Mouse (Mus musculus): ENCODE measurements around the gene Tpbgl.

Tpbgl gene

DNA sequence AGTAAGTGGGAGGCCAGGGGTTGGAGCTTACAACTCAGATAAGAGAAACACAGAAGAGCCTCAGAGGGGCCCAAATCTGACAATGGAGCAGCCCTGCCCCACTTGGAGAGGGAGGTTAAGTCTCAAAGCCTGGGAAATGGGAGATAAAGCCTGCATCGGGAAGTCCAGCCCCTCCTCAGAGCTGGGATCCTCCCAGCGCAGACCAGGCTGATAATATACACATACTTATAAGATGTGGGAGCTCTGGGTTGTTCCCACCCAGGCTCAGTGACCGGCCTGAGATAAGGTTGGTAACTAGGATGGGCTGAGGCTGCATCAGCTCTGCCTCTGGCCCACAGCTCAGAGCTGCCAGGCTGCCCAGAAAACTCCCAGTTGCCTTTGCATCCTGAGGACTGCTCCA is 15.2 kb upstream of the Tpbgl start:
- no peak for DNase-seq (ENCODE audit: extremely low spot score, low read depth, low spot score)

DNA sequence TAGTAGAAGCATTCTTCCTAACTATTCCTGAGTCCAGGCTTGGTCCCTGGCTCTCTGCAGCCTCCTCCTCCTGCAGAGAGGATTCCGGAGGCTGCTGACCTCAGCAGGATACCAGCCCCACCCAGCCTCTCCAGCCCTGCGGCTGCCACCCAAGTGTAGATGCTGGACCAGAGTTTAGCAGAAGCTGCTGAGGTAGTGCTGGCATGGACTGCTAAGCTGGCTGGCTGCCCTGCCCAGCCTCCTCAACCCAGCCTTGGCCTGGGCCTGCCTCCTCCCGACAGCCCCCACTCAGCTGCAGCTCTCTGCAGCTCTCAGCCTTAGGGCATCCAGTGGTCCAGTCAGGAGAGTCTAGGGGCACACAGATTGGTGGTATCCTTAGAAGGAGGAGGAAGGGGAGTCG is 14.3 kb upstream of the Tpbgl start:
- DNase-seq (ENCODE audit: extremely low spot score, low read depth, low spot score), result no peak

GRCm38 (mm10) chr7:99633966-99634665 is 7.2 kb upstream of the Tpbgl start:
- DNase-seq (ENCODE audit: extremely low spot score, low read depth, low spot score), result no peak

GRCm38 (mm10) chr7:99632286-99632685 is 5.4 kb upstream of the Tpbgl start:
- DNase-seq (ENCODE audit: extremely low spot score, low read depth, low spot score), result no peak

- no peak for DNase-seq (ENCODE audit: extremely low spot score, low read depth, low spot score)
Measured at GRCm38 (mm10) chr7:99627366-99627765, 463 bp upstream of the Tpbgl start.

GRCm38 (mm10) chr7:99625722-99626375 is 1.1 kb downstream of the Tpbgl start:
- peak; percentile 37 for DNase-seq (ENCODE audit: extremely low spot score, low read depth, low spot score)

GRCm38 (mm10) chr7:99618860-99619259 is 8.0 kb downstream of the Tpbgl start:
- DNase-seq (ENCODE audit: extremely low spot score, low read depth, low spot score), result no peak

DNA sequence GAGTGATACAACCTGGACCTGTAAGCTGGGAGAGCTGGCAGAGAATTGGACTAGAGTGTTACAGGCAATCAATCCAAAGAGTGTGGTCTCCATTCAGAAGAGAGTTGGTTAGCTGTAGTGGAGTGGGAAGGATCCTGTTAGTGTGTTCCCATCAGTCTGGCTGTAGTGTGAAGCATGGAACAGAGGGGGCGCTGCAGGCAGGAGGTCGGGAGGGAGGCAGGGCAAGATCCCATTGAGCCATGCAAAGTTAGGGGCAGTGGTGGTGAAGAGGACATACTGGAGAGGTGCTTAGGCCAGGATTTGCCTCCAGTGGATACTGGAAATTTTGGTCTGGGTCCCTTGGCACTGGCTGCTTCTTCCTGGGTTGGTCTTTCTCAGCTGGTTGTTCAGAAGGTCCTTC is 8.6 kb downstream of the Tpbgl start:
- no peak for DNase-seq (ENCODE audit: extremely low spot score, low read depth, low spot score)

- no peak for DNase-seq (ENCODE audit: extremely low spot score, low read depth, low spot score)
Measured at GRCm38 (mm10) chr7:99607632-99608031, 19.3 kb downstream of the Tpbgl start.

GRCm38 (mm10) chr7:99606766-99607165 is 20.1 kb downstream of the Tpbgl start:
- DNase-seq (ENCODE audit: extremely low spot score, low read depth, low spot score), result no peak

DNA sequence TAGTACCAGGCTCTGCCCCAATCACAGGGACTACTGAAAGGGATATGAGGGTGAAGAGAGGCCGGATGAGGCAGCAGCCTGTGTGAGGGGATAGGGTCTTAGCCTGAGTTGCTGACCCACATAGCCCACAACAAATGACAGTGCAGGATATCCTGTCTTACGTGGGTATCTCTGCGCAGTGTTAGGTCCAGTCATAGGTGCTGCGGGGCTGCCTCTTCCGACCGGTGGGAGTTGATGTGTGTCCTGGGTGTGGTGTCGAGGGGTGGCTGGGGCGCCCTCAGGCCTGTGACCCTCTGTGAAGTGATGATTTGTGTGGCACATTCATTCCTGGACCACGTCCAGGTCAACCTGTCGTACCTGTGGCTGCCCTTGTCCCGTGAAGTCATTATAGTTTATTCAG is 20.6 kb downstream of the Tpbgl start:
- no peak for DNase-seq (ENCODE audit: extremely low spot score, low read depth, low spot score)

DNA sequence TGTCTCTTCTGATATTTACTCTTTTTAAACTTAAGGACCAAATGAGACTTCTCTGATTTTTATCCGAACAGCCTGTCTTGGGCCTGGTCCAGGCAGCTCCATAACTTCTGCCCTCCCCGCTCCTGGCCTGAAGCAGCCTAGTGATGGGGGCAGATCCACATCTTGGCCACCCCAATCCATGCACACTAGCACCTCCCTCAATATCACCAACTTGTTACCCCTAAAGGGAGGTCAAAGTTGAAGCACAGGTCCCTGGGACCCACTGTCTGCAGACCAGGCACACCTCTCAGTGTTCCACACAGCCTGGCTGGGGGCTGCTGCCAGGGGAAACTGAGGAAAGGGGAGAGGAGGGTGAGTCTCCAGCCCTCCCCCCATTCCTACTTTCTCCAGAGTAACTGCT is 21.8 kb downstream of the Tpbgl start:
- no peak for DNase-seq (ENCODE audit: extremely low spot score, low read depth, low spot score)

GRCm38 (mm10) chr7:99603875-99604662 is 22.8 kb downstream of the Tpbgl start:
- DNase-seq (ENCODE audit: extremely low spot score, low read depth, low spot score), result no peak

- DNase-seq (ENCODE audit: extremely low spot score, low read depth, low spot score), result no peak
Measured at GRCm38 (mm10) chr7:99598722-99599121, 28.2 kb downstream of the Tpbgl start.

DNA sequence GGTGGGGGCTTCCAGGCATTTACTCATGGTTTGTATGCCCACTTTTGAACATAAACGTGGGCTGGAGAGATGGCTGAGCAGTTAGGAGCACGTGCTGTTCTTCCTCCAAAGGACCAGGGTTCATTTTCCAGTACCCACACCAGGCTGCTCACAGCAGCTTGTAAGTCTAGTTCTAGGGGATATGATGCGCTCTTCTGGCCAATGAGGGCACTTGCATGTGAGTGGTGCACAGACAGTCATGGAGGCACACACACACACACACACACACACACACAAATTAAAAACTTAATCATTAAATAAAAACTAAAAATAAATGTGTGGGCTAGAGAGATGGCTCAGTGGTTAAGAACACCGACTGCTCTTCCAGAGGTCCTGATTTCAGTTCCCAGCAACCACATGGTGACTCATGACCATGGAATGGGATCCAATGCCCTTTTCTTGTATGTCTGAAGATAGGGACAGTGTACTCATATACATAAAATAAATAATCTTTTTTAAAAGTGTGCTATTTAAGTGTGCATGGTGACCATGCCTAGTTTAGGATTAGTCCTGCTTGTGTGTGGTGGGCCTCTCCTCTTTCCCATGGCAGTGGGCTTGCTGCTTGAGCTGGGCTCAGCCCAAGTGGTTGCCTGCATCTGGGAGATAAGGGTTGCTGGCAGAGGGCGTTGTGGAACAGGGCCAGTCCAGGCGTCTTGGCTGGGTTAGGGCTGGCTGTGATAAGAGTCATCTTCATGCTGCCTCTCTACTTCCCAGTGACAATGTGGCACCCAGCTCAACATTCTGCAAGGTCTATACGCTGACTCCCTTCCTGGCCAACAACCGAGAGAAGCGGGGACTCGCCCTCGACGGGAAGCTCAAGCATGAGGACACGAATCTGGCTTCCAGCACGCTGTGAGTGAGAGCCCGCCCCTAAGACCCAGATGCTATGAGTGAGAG is 32.8 kb downstream of the Tpbgl start:
- no peak for DNase-seq (ENCODE audit: extremely low spot score, low read depth, low spot score)

DNA sequence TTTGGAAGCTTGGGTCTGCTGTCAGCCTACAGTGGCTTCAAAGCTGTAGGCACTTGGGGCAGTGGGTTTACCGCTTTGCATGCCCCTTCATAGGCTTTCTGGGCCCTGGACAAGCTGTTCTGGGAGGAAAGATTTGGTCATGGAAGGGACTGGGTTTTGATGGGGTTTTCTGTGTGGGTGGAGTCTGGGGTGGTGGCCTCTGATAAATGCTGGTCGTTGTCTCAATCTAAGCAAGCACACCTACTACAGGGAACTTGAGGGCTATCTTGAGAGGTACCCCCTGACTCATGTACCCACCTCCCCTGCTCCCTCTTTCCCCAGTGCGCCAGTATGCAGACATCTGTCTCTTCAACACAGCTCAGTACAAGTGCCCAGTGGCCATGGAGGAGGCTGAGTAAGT is 34.2 kb downstream of the Tpbgl start:
- no peak for DNase-seq (ENCODE audit: extremely low spot score, low read depth, low spot score)

DNA sequence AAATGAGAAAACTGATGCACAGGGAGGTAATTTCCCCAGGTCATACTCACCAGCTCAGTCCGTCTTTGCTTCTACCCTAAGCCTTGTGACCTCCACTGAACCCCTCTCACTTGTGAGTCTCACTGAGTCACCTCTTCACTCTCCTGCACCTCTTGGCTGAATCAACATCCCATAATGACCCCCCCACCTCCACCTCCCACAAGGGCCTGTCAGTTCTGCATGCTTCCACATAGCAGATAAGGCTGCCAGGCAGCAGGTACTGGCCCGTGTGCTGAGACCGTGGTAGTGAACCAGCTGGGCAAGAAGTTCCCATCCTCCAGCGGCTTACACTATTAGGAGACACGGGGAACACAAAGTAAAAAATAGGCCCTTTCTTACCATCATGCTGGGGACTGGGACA is 36.3 kb downstream of the Tpbgl start:
- no peak for DNase-seq (ENCODE audit: extremely low spot score, low read depth, low spot score)

GRCm38 (mm10) chr7:99590064-99590463 is 36.8 kb downstream of the Tpbgl start:
- DNase-seq (ENCODE audit: extremely low spot score, low read depth, low spot score), result peak; percentile 39

GRCm38 (mm10) chr7:99585976-99586375 is 40.9 kb downstream of the Tpbgl start:
- no peak for DNase-seq (ENCODE audit: extremely low spot score, low read depth, low spot score)

- DNase-seq (ENCODE audit: extremely low spot score, low read depth, low spot score), result no peak
Measured at GRCm38 (mm10) chr7:99583625-99584024, 43.3 kb downstream of the Tpbgl start.

- no peak for DNase-seq (ENCODE audit: extremely low spot score, low read depth, low spot score)
Measured at GRCm38 (mm10) chr7:99582867-99583266, 44.0 kb downstream of the Tpbgl start.
